Mouse (Mus musculus) myocyte (in vitro differentiated cells): Measurements from ENCODE around the gene Npas1. TPM values are rescaled to one million over a fixed set of nuclear protein-coding genes. Genes with fewer than 3 reads are reported as not detected.
A peak's percentile ranks its signal among the peaks of the same experiment; 100 is the strongest.

Source experiments
- H3K27me3 ChIP-seq: one replicate; pipeline ENCODE4 v1.6.1; 2011; ENCODE audit not compliant: control insufficient read depth, insufficient read depth, insufficient read length
- H3K36me3 ChIP-seq: one replicate; pipeline ENCODE4 v1.6.1; 2011; ENCODE audit not compliant: control insufficient read depth, insufficient read depth
- H3K4me2 ChIP-seq: one replicate; pipeline ENCODE4 v1.6.1; 2011; ENCODE audit warnings: low read depth, control low read depth
- H3K4me3 ChIP-seq: one replicate; pipeline ENCODE4 v1.5.1; 2011; ENCODE audit warnings: mild to moderate bottlenecking, control low read depth, moderate library complexity
- H3K79me2 ChIP-seq: one replicate; pipeline ENCODE4 v1.6.1; 2011; ENCODE audit not compliant: control insufficient read depth, insufficient read depth
- H3ac ChIP-seq: one replicate; pipeline ENCODE4 v1.6.1; 2011; ENCODE audit not compliant: control insufficient read depth, insufficient read length
- CEBPB ChIP-seq: IDR thresholded peaks from 2 replicates; pipeline ENCODE4 v1.6.1; 2011; ENCODE audit warnings: mild to moderate bottlenecking, moderate library complexity; ENCODE audit not compliant: poor library complexity, insufficient read depth, severe bottlenecking
- E2F4 ChIP-seq: IDR thresholded peaks from one replicate; pipeline ENCODE4 v1.6.1; 2011; ENCODE audit warnings: mild to moderate bottlenecking, control low read depth, moderate library complexity; ENCODE audit not compliant: insufficient read depth
- MAX ChIP-seq: IDR thresholded peaks from one replicate; pipeline ENCODE4 v1.6.1; 2011; ENCODE audit warnings: low read depth, mild to moderate bottlenecking, control low read depth
- MYOD1 ChIP-seq, 3 experiments: IDR thresholded peaks; one replicate each; pipeline ENCODE4 v1.6.1; 2011; ENCODE audit warnings: control low read depth in 2 of 3, low read depth in 2 of 3, mild to moderate bottlenecking in 2 of 3, moderate library complexity in 1 of 3; ENCODE audit not compliant: insufficient read length in 2 of 3, control insufficient read depth in 1 of 3
- MYOG ChIP-seq, 3 experiments: IDR thresholded peaks; one replicate each; pipeline ENCODE4 v1.6.1; 2011; ENCODE audit warnings: control low read depth in 2 of 3, low read depth in 2 of 3, mild to moderate bottlenecking in 2 of 3; ENCODE audit not compliant: insufficient read length in 2 of 3, control insufficient read depth in 1 of 3, insufficient read depth in 1 of 3
- POLR2A ChIP-seq: IDR thresholded peaks from one replicate; pipeline ENCODE4 v1.6.1; 2011; ENCODE audit warnings: low read depth, mild to moderate bottlenecking, control low read depth, moderate library complexity; ENCODE audit not compliant: insufficient read length
- POLR2AphosphoS2 ChIP-seq: IDR thresholded peaks from one replicate; pipeline ENCODE4 v1.6.1; 2011; ENCODE audit warnings: low read depth, control low read depth; ENCODE audit not compliant: insufficient read length
- REST ChIP-seq: IDR thresholded peaks from one replicate; pipeline ENCODE4 v1.6.1; 2011; ENCODE audit warnings: mild to moderate bottlenecking, control low read depth, moderate library complexity; ENCODE audit not compliant: insufficient read depth, insufficient read length
- SRF ChIP-seq: IDR thresholded peaks from one replicate; pipeline ENCODE4 v1.6.1; 2011; ENCODE audit warnings: low read depth; ENCODE audit not compliant: control insufficient read depth, insufficient read length
- TCF12 ChIP-seq: IDR thresholded peaks from one replicate; pipeline ENCODE4 v1.6.1; 2011; ENCODE audit warnings: mild to moderate bottlenecking, control low read depth; ENCODE audit not compliant: poor library complexity, insufficient read depth, severe bottlenecking
- TCF3 ChIP-seq: IDR thresholded peaks from one replicate; pipeline ENCODE4 v1.6.1; 2011; ENCODE audit warnings: low read depth, control low read depth; ENCODE audit not compliant: insufficient read length
- USF1 ChIP-seq: IDR thresholded peaks from one replicate; pipeline ENCODE4 v1.6.1; 2011; ENCODE audit warnings: low read depth, mild to moderate bottlenecking, control low read depth, moderate library complexity
- polyA plus RNA-seq: library from polyadenylated mRNA; unstranded; fragments of >200 nt; fragmentation: generic; extraction: Trizol; gene quantifications from one replicate; pipeline ENCODE4 v1.2.1, GENCODE M21; 2012; ENCODE audit warnings: missing spikeins

Gene Npas1
- polyA plus RNA-seq, 1 experiment, result 0.18 TPM

GRCm38 (mm10) chr7:16499671-16500104, 22.2 kb upstream of the Npas1 start:
- H3K4me2 ChIP-seq, result no peak overlapping the region
- peaks cover 7% of the 10 kb centered on the region for H3K36me3 ChIP-seq
- no peak overlapping the region for H3K4me3 ChIP-seq
- no peak overlapping the region for H3ac ChIP-seq
- H3K79me2 ChIP-seq, result no peaks in the 10 kb centered on the region
- no peak for TF ChIP-seq MYOD1 (IDR thresholded peaks at IDR 0.05; ENCODE audit: control insufficient read depth in 1 of 3, insufficient read length in 2 of 3, low read depth in 2 of 3)
- no peak for TF ChIP-seq CEBPB
- TF ChIP-seq USF1, result no peak
- TF ChIP-seq MYOG (IDR thresholded peaks at IDR 0.05; ENCODE audit: control insufficient read depth in 1 of 3, insufficient read depth in 1 of 3, insufficient read length in 2 of 3, low read depth in 2 of 3), result no peak
- TF ChIP-seq MAX, result no peak
- no peak for TF ChIP-seq E2F4
- no peak for TF ChIP-seq REST
- TF ChIP-seq POLR2A, result no peak
- TF ChIP-seq TCF12, result no peak
- no peak for TF ChIP-seq SRF
- TF ChIP-seq POLR2AphosphoS2, result no peak
- TF ChIP-seq TCF3, result no peak
- no peaks in the 10 kb centered on the region for H3K27me3 ChIP-seq

GRCm38 (mm10) chr7:16496260-16496659, 18.7 kb upstream of the Npas1 start:
- no peak overlapping the region for H3ac ChIP-seq
- H3K36me3 ChIP-seq, result peaks cover 7% of the 10 kb centered on the region
- TF ChIP-seq TCF3, result no peak
- TF ChIP-seq MYOG (IDR thresholded peaks at IDR 0.05; ENCODE audit: control insufficient read depth in 1 of 3, insufficient read depth in 1 of 3, insufficient read length in 2 of 3, low read depth in 2 of 3), result no peak
- no peak for TF ChIP-seq POLR2AphosphoS2
- TF ChIP-seq E2F4, result no peak
- no peak for TF ChIP-seq POLR2A
- no peak for TF ChIP-seq USF1
- TF ChIP-seq MYOD1 (IDR thresholded peaks at IDR 0.05; ENCODE audit: control insufficient read depth in 1 of 3, insufficient read length in 2 of 3, low read depth in 2 of 3), result no peak
- no peak for TF ChIP-seq TCF12
- TF ChIP-seq CEBPB, result no peak
- no peak for TF ChIP-seq MAX
- H3K79me2 ChIP-seq, result no peaks in the 10 kb centered on the region
- no peak overlapping the region for H3K4me3 ChIP-seq
- H3K27me3 ChIP-seq, result no peaks in the 10 kb centered on the region
- H3K4me2 ChIP-seq, result no peak overlapping the region

GRCm38 (mm10) chr7:16493361-16493760, 15.8 kb upstream of the Npas1 start:
- H3K4me3 ChIP-seq, result no peak overlapping the region
- peaks cover under 1% of the 10 kb centered on the region for H3K27me3 ChIP-seq
- no peaks in the 10 kb centered on the region for H3K79me2 ChIP-seq
- TF ChIP-seq MAX, result no peak
- no peak for TF ChIP-seq USF1
- TF ChIP-seq CEBPB, result no peak
- H3K4me2 ChIP-seq, result no peak overlapping the region
- H3ac ChIP-seq, result no peak overlapping the region
- H3K36me3 ChIP-seq, result peaks cover 7% of the 10 kb centered on the region

GRCm38 (mm10) chr7:16492211-16492610, 14.7 kb upstream of the Npas1 start:
- peaks cover 7% of the 10 kb centered on the region for H3K36me3 ChIP-seq
- H3K27me3 ChIP-seq, result peaks cover 7% of the 10 kb centered on the region
- no peak for TF ChIP-seq E2F4
- no peak for TF ChIP-seq POLR2AphosphoS2
- TF ChIP-seq MYOG (IDR thresholded peaks at IDR 0.05; ENCODE audit: control insufficient read depth in 1 of 3, insufficient read depth in 1 of 3, insufficient read length in 2 of 3, low read depth in 2 of 3), result no peak
- TF ChIP-seq SRF, result no peak
- no peak for TF ChIP-seq USF1
- TF ChIP-seq POLR2A, result no peak
- TF ChIP-seq TCF3, result no peak
- TF ChIP-seq TCF12, result no peak
- TF ChIP-seq MAX, result no peak
- TF ChIP-seq CEBPB, result no peak
- no peak for TF ChIP-seq REST
- TF ChIP-seq MYOD1 (IDR thresholded peaks at IDR 0.05; ENCODE audit: control insufficient read depth in 1 of 3, insufficient read length in 2 of 3, low read depth in 2 of 3), result no peak
- no peak overlapping the region for H3K4me3 ChIP-seq
- no peaks in the 10 kb centered on the region for H3K79me2 ChIP-seq
- H3K4me2 ChIP-seq, result no peak overlapping the region
- no peak overlapping the region for H3ac ChIP-seq

DNA sequence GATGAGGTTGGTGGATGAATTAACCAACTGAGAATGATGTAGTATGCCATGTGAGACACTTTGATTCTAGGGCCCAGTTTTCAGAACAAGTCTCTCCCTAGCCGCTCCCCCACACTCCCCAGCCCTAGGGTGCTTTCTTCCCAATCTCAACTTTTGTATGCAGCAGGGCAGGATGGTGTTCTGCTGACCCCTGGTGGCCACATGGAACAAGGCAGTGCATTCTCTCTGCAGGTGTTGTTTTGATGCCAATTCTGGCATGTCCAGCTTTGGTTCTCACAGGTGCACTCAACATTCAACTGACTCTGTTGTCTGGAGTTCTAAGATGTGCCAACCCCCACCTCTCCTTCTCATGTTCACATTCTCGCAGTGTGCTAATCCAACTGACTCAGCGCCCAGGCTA, 14.2 kb upstream of the Npas1 start:
- no peak overlapping the region for H3K4me2 ChIP-seq
- no peak overlapping the region for H3K4me3 ChIP-seq
- peaks cover 7% of the 10 kb centered on the region for H3K27me3 ChIP-seq
- H3ac ChIP-seq, result no peak overlapping the region
- no peaks in the 10 kb centered on the region for H3K79me2 ChIP-seq
- peaks cover 5% of the 10 kb centered on the region for H3K36me3 ChIP-seq
- TF ChIP-seq MYOD1 (IDR thresholded peaks at IDR 0.05; ENCODE audit: control insufficient read depth in 1 of 3, insufficient read length in 2 of 3, low read depth in 2 of 3) (no peak), CEBPB (no peak), MAX (no peak), POLR2AphosphoS2 (peak; percentile 77)
